Mouse (Mus musculus) liver, adult 2 months (tissue): ENCODE results near the gene Sprtn.

Experiments used
- CTCF ChIP-seq: fragments of 200-500 bp; IDR thresholded peaks from 2 replicates; pipeline ENCODE4 v1.5.1; 2011; ENCODE audit warnings: low read depth, low read length, control low read depth
- POLR2A ChIP-seq: fragments of 200-500 bp; IDR thresholded peaks from 2 replicates; pipeline ENCODE4 v1.6.1; 2011; ENCODE audit warnings: low read length, control low read depth; ENCODE audit not compliant: insufficient read depth; ENCODE audit errors: extremely low read depth

GRCm38 (mm10) chr8:124909936-124910335 is 12.2 kb downstream of the Sprtn start:
- no peak for TF ChIP-seq CTCF
- no peak for TF ChIP-seq POLR2A
